Mouse (Mus musculus) C2C12 (cell line): ENCODE data around the gene Uap1l1. TPM values are rescaled to one million over a fixed set of nuclear protein-coding genes. Genes with fewer than 3 reads are reported as not detected.

Experiments
- H3K27me3 ChIP-seq: one replicate; pipeline ENCODE4 v1.6.1; 2011; ENCODE audit not compliant: control insufficient read depth, insufficient read depth, insufficient read length
- H3K36me3 ChIP-seq: one replicate; pipeline ENCODE4 v1.6.1; 2011; ENCODE audit not compliant: control insufficient read depth, insufficient read depth
- H3K4me3 ChIP-seq: one replicate; pipeline ENCODE4 v1.5.1; 2011; ENCODE audit warnings: mild to moderate bottlenecking, control low read depth; ENCODE audit not compliant: poor library complexity, insufficient read depth, severe bottlenecking
- H3K79me2 ChIP-seq: one replicate; pipeline ENCODE4 v1.6.1; 2011; ENCODE audit not compliant: control insufficient read depth, insufficient read depth
- H3K79me3 ChIP-seq: one replicate; pipeline ENCODE4 v1.6.1; 2011; ENCODE audit warnings: low read depth, control low read depth
- H3ac ChIP-seq: one replicate; pipeline ENCODE3; 2011; ENCODE audit warnings: low read depth; ENCODE audit not compliant: control insufficient read depth, insufficient read length
- CEBPB ChIP-seq: IDR thresholded peaks from one replicate; pipeline ENCODE4 v1.6.1; 2011; ENCODE audit warnings: low read depth, mild to moderate bottlenecking, control low read depth, moderate library complexity
- CTCF ChIP-seq: IDR thresholded peaks from one replicate; pipeline ENCODE4 v1.5.1; 2011; ENCODE audit not compliant: control insufficient read depth, insufficient read depth, insufficient read length
- FOSL1 ChIP-seq: IDR thresholded peaks from one replicate; pipeline ENCODE4 v1.8.0; 2011; ENCODE audit warnings: mild to moderate bottlenecking, low read length; ENCODE audit not compliant: poor library complexity, insufficient read depth, severe bottlenecking
- MAX ChIP-seq: IDR thresholded peaks from one replicate; pipeline ENCODE4 v1.6.1; 2011; ENCODE audit warnings: mild to moderate bottlenecking, control low read depth
- MYOD1 ChIP-seq: IDR thresholded peaks from one replicate; pipeline ENCODE4 v1.6.1; 2011; ENCODE audit warnings: low read depth; ENCODE audit not compliant: control insufficient read depth, insufficient read length
- MYOG ChIP-seq: IDR thresholded peaks from one replicate; pipeline ENCODE4 v1.6.1; 2011; ENCODE audit not compliant: control insufficient read depth, insufficient read length; ENCODE audit errors: extremely low read depth
- USF1 ChIP-seq: IDR thresholded peaks from one replicate; pipeline ENCODE4 v1.6.1; 2011; ENCODE audit warnings: low read depth, mild to moderate bottlenecking, control low read depth, moderate library complexity
- polyA plus RNA-seq: library from polyadenylated mRNA; unstranded; fragments of >200 nt; fragmentation: generic; extraction: Trizol; gene quantifications from one replicate; pipeline ENCODE4 v1.2.1, GENCODE M21; 2012; ENCODE audit warnings: missing spikeins

Gene Uap1l1
- polyA plus RNA-seq, 1 experiment, result 96.6 TPM

DNA sequence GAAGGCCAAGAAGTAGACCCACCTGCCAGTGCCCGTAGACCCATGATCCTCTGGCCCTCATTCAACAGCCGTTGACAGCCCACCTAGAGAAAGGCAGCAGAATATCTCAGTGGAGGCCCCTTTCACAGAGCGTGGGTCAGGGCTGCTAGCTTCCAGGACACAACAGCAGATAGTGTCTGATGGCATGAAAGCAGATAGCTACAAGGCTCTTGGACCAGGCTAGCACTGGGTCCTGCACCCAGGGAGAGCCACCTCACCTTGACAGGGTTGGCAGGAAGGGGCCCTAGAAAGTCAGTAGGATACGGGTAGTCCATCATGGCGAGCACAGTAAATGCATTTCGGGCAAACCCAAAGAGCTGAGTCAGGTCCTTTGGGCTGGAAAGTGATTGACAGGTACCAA, 11.3 kb downstream of the Uap1l1 start:
- no peak overlapping the region for H3K4me3 ChIP-seq
- H3ac ChIP-seq, result no peak overlapping the region
- TF ChIP-seq MYOG, result no peak
- TF ChIP-seq CTCF, result no peak
- TF ChIP-seq FOSL1, result no peak
- TF ChIP-seq MAX, result no peak
- no peak for TF ChIP-seq CEBPB
- TF ChIP-seq USF1, result no peak
- no peak for TF ChIP-seq MYOD1
- H3K36me3 ChIP-seq, result peaks cover 49% of the 10 kb centered on the region
- H3K27me3 ChIP-seq, result no peaks in the 10 kb centered on the region
- H3K79me3 ChIP-seq, result peaks cover 2% of the 10 kb centered on the region
- peaks cover 20% of the 10 kb centered on the region for H3K79me2 ChIP-seq

GRCm38 (mm10) chr2:25350701-25351100, 14.8 kb downstream of the Uap1l1 start:
- Histone ChIP-seq H3K4me3 (no peak overlapping the region), H3K36me3 (peaks cover 83% of the 10 kb centered on the region), H3K27me3 (no peaks in the 10 kb centered on the region), H3ac (no peak overlapping the region), H3K79me2 (peaks cover 17% of the 10 kb centered on the region), H3K79me3 (peaks cover 2% of the 10 kb centered on the region)
- no peak for TF ChIP-seq CEBPB
- TF ChIP-seq MYOG, result no peak
- no peak for TF ChIP-seq USF1
- TF ChIP-seq FOSL1, result no peak

DNA sequence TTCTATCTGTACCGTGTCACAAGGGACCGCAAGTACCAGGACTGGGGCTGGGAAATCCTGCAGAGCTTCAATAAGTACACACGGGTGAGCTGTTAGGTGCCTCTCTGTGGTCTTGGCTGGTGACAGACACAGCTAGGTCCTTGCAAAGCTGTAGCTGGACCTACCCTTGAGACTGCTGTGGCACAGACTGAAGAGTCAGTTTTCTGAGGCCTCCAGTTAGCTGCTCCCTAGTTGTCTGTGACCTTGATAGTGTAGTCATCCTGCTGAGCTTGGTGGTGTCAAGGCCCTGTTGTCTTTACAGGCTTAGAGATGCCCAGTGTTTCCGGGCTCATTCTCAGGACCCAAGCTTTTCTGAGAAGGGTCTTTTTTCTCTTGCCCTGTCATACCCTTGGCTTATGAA, 16.0 kb downstream of the Uap1l1 start:
- H3K27me3 ChIP-seq, result no peaks in the 10 kb centered on the region
- H3K4me3 ChIP-seq, result no peak overlapping the region
- H3K79me3 ChIP-seq, result no peaks in the 10 kb centered on the region
- no peak for TF ChIP-seq MAX
- TF ChIP-seq CTCF, result no peak
- TF ChIP-seq MYOG, result no peak
- no peak for TF ChIP-seq CEBPB
- no peak for TF ChIP-seq USF1
- TF ChIP-seq MYOD1, result no peak
- no peak for TF ChIP-seq FOSL1
- H3ac ChIP-seq, result no peak overlapping the region
- peaks cover 5% of the 10 kb centered on the region for H3K79me2 ChIP-seq
- H3K36me3 ChIP-seq, result peaks cover 95% of the 10 kb centered on the region

- Histone ChIP-seq H3K27me3 (no peaks in the 10 kb centered on the region), H3K79me2 (no peaks in the 10 kb centered on the region), H3K36me3 (peaks cover 91% of the 10 kb centered on the region), H3ac (no peak overlapping the region), H3K4me3 (no peak overlapping the region), H3K79me3 (no peaks in the 10 kb centered on the region)
- TF ChIP-seq CTCF (no peak), MAX (no peak), FOSL1 (no peak), CEBPB (no peak), MYOG (no peak), MYOD1 (no peak), USF1 (no peak)
Observed at GRCm38 (mm10) chr2:25348162-25348561, 17.3 kb downstream of the Uap1l1 start.

DNA sequence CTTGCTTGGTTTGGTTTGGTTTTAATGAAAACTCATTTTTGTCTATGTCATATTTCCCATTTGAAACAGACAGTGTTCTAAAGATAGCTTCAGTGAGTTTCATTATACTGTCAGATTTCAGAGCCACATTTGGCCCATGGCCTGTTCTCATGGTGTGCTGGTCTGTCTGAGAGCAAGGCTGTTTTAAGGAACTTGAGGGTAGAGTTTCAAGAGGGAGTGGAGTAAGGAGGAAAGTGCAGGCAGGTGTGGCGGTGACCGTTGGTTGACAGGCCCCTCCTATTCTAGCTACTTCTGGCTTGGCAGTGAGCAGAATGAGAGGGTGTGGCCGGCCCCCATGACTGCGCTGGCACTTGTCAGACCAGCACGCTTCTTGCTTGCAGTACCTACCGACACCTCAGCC, 27.2 kb downstream of the Uap1l1 start:
- peaks cover 76% of the 10 kb centered on the region for H3K36me3 ChIP-seq

DNA sequence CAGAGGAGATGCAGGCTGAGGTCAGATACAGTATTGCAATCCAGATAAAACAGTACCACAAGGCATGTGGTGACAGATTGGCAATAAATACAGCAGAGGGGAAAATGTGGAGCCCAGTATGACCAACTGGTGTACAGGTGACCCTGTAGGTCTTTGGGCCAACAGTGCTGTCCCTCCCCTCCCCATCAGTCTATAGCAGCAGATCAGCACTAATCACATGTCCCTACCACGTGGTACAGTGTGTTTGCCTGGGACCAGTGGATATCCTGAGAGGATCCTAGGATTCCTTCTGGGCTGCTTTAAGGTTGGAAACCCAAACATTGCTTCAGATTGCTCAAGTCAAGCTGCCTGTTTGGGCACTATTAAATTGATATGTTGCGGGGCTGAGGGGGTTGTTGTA, 31.9 kb downstream of the Uap1l1 start:
- peaks cover 49% of the 10 kb centered on the region for H3K36me3 ChIP-seq
- peaks cover 27% of the 10 kb centered on the region for H3K79me3 ChIP-seq
- peaks cover 44% of the 10 kb centered on the region for H3K79me2 ChIP-seq
- peak overlapping the region; percentile 99 for H3K4me3 ChIP-seq
- TF ChIP-seq MAX, result no peak
- no peak for TF ChIP-seq MYOG
- TF ChIP-seq CTCF, result no peak
- no peak for TF ChIP-seq USF1
- no peak for TF ChIP-seq FOSL1
- no peak for TF ChIP-seq MYOD1
- TF ChIP-seq CEBPB, result no peak
- H3ac ChIP-seq, result peak overlapping the region; percentile 95
- no peaks in the 10 kb centered on the region for H3K27me3 ChIP-seq

More for the DNA sequence above, 27.2 kb downstream of the Uap1l1 start:
- Histone ChIP-seq H3K79me3 (peaks cover 11% of the 10 kb centered on the region), H3K79me2 (peaks cover 23% of the 10 kb centered on the region), H3K4me3 (no peak overlapping the region), H3K27me3 (no peaks in the 10 kb centered on the region), H3ac (no peak overlapping the region)
- no peak for TF ChIP-seq FOSL1
- TF ChIP-seq MYOG, result no peak
- no peak for TF ChIP-seq CEBPB
- TF ChIP-seq MYOD1, result no peak
- no peak for TF ChIP-seq CTCF
- no peak for TF ChIP-seq USF1
- no peak for TF ChIP-seq MAX
